Mouse (Mus musculus) embryonic fibroblast, embryonic 13.5 days (primary cell): ENCODE measurements at regions not wholly inside any gene's neighbourhood (a gene's known extent, or its start where the extent isn't known, plus 50 kb on each side); places are given as distances from the start of the nearest gene placed in this dataset.

ENCODE experiments used
- H3K27ac ChIP-seq: 2 replicates; pipeline ENCODE4 v1.5.1; 2012; ENCODE audit warnings: low read length, control low read depth, inconsistent platforms; ENCODE audit not compliant: insufficient read depth
- H3K4me1 ChIP-seq: 2 replicates; pipeline ENCODE4 v1.6.1; 2011; ENCODE audit warnings: low read length; ENCODE audit not compliant: control insufficient read depth, insufficient read depth
- H3K4me3 ChIP-seq: 2 replicates; pipeline ENCODE4 v1.5.1; 2011; ENCODE audit warnings: mild to moderate bottlenecking, control low read depth, low read length; ENCODE audit not compliant: insufficient read depth
- CTCF ChIP-seq: IDR thresholded peaks from 2 replicates; pipeline ENCODE4 v1.5.1; 2011; ENCODE audit warnings: mild to moderate bottlenecking, control low read depth, low read length, moderate library complexity, borderline replicate concordance; ENCODE audit not compliant: insufficient read depth
- POLR2A ChIP-seq: IDR thresholded peaks from 2 replicates; pipeline ENCODE4 v1.6.1; 2011; ENCODE audit warnings: low read depth, mild to moderate bottlenecking, control low read depth, low read length, moderate library complexity

GRCm38 (mm10) chr17:65114651-65115050, 278.8 kb upstream of the 4930583I09Rik start:
- H3K4me1 ChIP-seq = no peaks in the 10 kb centered on the region
- no peak overlapping the region for H3K27ac ChIP-seq
- H3K4me3 ChIP-seq = no peak overlapping the region
- no peak for TF ChIP-seq CTCF
- no peak for TF ChIP-seq POLR2A

GRCm38 (mm10) chr17:65113121-65113520, 277.2 kb upstream of the 4930583I09Rik start:
- H3K4me3 ChIP-seq = no peak overlapping the region
- H3K27ac ChIP-seq = no peak overlapping the region
- TF ChIP-seq CTCF (no peak), POLR2A (no peak)
- no peaks in the 10 kb centered on the region for H3K4me1 ChIP-seq

DNA sequence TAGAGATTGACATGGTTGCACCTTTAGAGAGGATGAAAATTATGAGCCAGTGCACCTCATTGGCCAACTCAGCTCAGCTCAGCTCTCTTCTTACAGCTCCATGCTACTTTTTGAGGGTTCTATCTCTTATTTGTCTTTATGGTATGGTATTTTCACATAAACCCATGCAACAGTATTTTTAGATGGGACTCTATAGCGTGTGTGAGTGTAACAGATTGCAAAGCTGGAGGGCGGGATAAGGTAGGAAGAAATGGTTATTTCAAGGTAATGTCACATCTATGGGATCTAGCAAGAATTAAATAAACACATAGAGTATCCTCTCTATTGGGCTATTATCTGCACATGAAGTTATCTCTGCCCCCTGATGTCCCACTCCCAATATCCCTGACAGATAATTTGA, 269.8 kb upstream of the 4930583I09Rik start:
- Histone ChIP-seq H3K27ac (no peak overlapping the region), H3K4me1 (no peaks in the 10 kb centered on the region), H3K4me3 (no peak overlapping the region)
- TF ChIP-seq CTCF (no peak), POLR2A (no peak)

DNA sequence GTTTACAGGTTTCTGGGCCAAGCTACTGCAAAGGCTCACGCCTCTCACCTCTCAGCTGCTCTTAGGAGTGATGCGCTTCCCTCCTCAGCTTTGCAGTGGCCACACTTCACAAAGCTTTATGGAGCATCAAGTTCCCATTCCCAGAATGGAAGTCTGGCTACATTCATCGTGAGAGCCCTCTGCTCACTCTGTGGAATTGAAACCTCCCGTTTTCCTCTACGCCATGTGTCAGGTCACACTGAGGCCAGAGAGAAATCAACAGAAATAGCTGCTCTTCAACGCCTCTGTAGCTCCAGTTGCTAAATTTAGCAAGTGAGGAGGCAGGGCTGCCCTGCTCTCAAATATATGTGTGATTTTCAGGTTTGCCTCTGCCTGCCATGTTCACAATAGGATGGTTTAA, 265.3 kb upstream of the 4930583I09Rik start:
- Histone ChIP-seq H3K4me3 (no peak overlapping the region), H3K27ac (no peak overlapping the region), H3K4me1 (no peaks in the 10 kb centered on the region)
- TF ChIP-seq POLR2A = no peak
- no peak for TF ChIP-seq CTCF

DNA sequence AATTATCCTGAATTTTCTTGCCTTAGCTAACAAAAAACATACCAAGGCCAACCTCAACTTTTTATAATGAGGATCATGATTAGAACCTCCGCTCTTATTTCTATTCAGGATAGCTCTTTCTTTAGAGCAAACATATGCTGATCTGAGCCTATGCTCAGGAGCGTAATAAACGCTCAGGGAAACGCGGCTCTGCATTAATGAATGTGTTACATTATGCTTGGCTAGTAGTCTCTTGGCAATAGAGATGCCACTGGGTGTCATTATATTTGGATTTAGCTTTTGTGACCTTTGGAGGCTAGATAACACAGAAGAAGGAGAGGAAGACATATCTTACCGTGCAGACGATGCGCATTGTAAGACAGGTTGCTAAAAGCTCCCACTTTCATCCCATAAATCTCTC, 246.4 kb upstream of the 4930583I09Rik start:
- Histone ChIP-seq H3K4me3 (no peak overlapping the region), H3K4me1 (no peaks in the 10 kb centered on the region), H3K27ac (no peak overlapping the region)
- TF ChIP-seq POLR2A (no peak), CTCF (no peak)

GRCm38 (mm10) chr17:65081779-65082086, 245.9 kb upstream of the 4930583I09Rik start:
- TF ChIP-seq POLR2A (no peak), CTCF (no peak)
- Histone ChIP-seq H3K27ac (no peak overlapping the region), H3K4me3 (no peak overlapping the region), H3K4me1 (no peaks in the 10 kb centered on the region)

GRCm38 (mm10) chr17:65081072-65081778, 245.4 kb upstream of the 4930583I09Rik start:
- no peak overlapping the region for H3K4me3 ChIP-seq
- no peak overlapping the region for H3K27ac ChIP-seq
- H3K4me1 ChIP-seq = no peaks in the 10 kb centered on the region
- TF ChIP-seq POLR2A (no peak), CTCF (no peak)

GRCm38 (mm10) chr17:65074878-65075277, 239.0 kb upstream of the 4930583I09Rik start:
- Histone ChIP-seq H3K27ac (no peak overlapping the region), H3K4me3 (no peak overlapping the region), H3K4me1 (no peaks in the 10 kb centered on the region)
- TF ChIP-seq CTCF (no peak), POLR2A (no peak)

- TF ChIP-seq CTCF (no peak), POLR2A (no peak)
These were observed 235.2 kb upstream of the 4930583I09Rik start for GRCm38 (mm10) chr17:65071114-65071513.

DNA sequence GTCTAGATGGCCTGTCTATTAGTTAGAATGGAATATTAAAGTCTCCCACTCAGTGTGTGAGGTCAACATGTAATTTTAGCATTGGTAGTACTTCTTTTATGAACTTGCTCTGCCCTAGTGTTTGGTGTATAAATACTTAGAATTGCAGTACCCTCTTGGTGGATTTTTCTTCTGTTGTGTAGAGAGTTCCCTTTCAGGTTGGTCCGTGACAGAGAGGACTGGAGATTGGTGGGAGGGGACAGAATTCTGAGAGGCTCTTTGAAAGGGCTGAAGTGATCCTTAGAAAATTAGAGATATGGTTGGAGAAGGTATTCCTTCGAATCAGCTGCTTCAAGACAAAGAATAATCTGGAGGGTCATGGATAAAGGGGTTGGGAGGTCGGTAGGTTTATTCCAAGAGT, 230.3 kb upstream of the 4930583I09Rik start:
- TF ChIP-seq POLR2A = no peak
- no peak for TF ChIP-seq CTCF
- Histone ChIP-seq H3K4me1 (no peaks in the 10 kb centered on the region), H3K27ac (no peak overlapping the region), H3K4me3 (no peak overlapping the region)

More at GRCm38 (mm10) chr17:65071114-65071513, 235.2 kb upstream of the 4930583I09Rik start:
- H3K4me1 ChIP-seq = no peaks in the 10 kb centered on the region
- no peak overlapping the region for H3K27ac ChIP-seq
- no peak overlapping the region for H3K4me3 ChIP-seq
